Mouse (Mus musculus): Measurements from ENCODE around the gene Elmod3. TPM values are rescaled to one million over a fixed set of nuclear protein-coding genes. Genes with fewer than 3 reads are reported as not detected.

Elmod3 gene
- polyA plus RNA-seq (2014; fragmentation: Nextera tagmentation; extraction: Ambion mirVana), result 16.5 and 17.0 TPM in 2 replicates

DNA sequence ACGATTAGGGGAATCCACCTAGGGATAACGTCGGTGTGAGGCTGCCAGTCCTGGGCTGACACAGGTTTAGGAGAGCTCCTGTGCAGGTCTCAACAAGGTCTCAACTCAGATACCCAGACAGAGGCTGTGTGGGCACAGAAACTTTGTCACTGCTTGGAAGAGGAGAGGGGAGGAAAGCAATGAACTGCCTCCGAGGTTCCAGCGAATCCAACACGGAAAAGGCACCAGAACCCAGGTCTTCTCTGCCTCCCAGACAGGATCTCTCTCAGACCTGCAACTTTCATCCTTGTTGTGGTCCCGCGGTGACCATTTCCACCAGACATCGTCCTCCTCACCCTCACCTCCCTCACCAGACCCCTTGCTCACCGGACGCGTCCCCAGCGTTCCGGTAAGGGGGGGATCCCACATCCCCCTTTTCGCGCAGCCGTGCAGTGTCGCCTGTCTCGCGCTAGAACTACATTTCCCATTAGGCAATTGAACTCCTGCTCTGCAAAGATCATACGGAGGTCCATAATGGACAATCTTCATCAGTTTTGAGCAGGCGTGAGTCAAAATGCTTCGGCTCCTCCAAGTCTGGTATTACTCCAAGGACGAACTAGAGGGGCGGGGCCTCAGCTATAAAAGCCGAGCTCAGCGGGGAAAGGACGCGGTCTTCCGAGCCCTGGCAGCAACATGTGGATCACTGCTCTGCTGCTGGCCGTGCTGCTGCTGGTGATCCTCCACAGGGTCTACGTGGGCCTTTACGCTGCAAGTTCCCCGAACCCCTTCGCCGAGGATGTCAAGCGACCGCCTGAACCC lies at the start of gene Elmod3, which contains the start of gene Retsat:
Elmod3 (minus strand) TSS at position 458 of the 798 bp plus-strand sequence.
Retsat (plus strand) TSS at position 520 of the 798 bp plus-strand sequence.
- Histone ChIP-seq H3K4me1 (ENCODE audit: control insufficient read depth, insufficient read depth, low read length) (peaks cover 4% of the 10 kb centered on the region; the same call in 1 of the 2 replicates), H3K27ac (ENCODE audit: low read depth, low read length) (no peak within 1 kb of the TSS), H3K36me3 (ENCODE audit: control insufficient read depth, insufficient read depth, low read length) (no peaks in the 10 kb centered on the region), H3K27me3 (ENCODE audit: control insufficient read depth, insufficient read depth, low read length) (no peaks in the 10 kb centered on the region), H3K9me3 (ENCODE audit: control insufficient read depth, low read length) (no peaks in the 10 kb centered on the region), H3K4me3 (ENCODE audit: low read depth, low read length) (peak within 1 kb of the TSS; percentile 50), H3K4me2 (ENCODE audit: low read depth) (peak within 1 kb of the TSS; percentile 73), H3K9ac (ENCODE audit: low read length) (peak within 1 kb of the TSS; percentile 64)
- 2% methylated on average over 38 of the region's 38 CpGs for WGBS
- DNase-seq (ENCODE audit: low spot score) (peak; percentile 88), ATAC-seq (ENCODE audit: insufficient read depth, low FRiP score, low TSS enrichment) (peak; percentile 91)

- whole genome bisulfite sequencing, result 67% methylated on average over 10 of the region's 10 CpGs
- Histone ChIP-seq H3K4me3 (ENCODE audit: low read depth, low read length) (no peak overlapping the region), H3K9ac (ENCODE audit: low read length) (no peak overlapping the region), H3K4me1 (ENCODE audit: control insufficient read depth, insufficient read depth, low read length) (no peaks in the 10 kb centered on the region), H3K4me2 (ENCODE audit: low read depth) (no peak overlapping the region), H3K36me3 (ENCODE audit: control insufficient read depth, insufficient read depth, low read length) (no peaks in the 10 kb centered on the region), H3K27me3 (ENCODE audit: control insufficient read depth, insufficient read depth, low read length) (no peaks in the 10 kb centered on the region), H3K9me3 (ENCODE audit: control insufficient read depth, low read length) (no peaks in the 10 kb centered on the region), H3K27ac (ENCODE audit: low read depth, low read length) (no peak overlapping the region)
- ATAC-seq (ENCODE audit: insufficient read depth, low FRiP score, low TSS enrichment), result 0 out of 2 replicates have a peak, but pooled peaks have one; percentile 41
- DNase-seq (ENCODE audit: low spot score), result peak; percentile 73
Measured at GRCm38 (mm10) chr6:72647383-72647820, 49.2 kb upstream of the Elmod3 start.

DNA sequence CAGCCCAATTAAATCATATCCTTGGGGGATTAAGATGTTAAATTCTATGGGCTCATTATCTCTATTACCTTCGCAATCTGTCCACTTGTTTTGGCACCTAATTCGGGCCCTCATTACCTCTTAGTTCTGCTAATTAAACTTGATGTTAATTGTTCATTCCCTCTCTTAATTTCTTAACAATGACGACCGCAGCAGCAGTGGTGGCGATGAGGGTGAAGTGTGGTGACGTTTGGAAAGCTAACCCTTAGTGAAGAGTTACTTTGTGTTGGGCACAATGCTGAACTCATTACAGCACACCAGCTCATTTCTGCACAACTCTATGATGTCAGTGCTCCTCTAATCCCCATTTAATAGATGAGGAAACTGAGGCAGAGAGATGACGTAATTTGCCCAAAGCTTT lies 47.2 kb upstream of the Elmod3 start:
- no peaks in the 10 kb centered on the region for H3K9me3 ChIP-seq (ENCODE audit: control insufficient read depth, low read length)
- no peak overlapping the region for H3K4me3 ChIP-seq (ENCODE audit: low read depth, low read length)
- no peaks in the 10 kb centered on the region for H3K4me1 ChIP-seq (ENCODE audit: control insufficient read depth, insufficient read depth, low read length)
- no peaks in the 10 kb centered on the region for H3K27me3 ChIP-seq (ENCODE audit: control insufficient read depth, insufficient read depth, low read length)
- no peak for DNase-seq (ENCODE audit: low spot score)
- H3K4me2 ChIP-seq (ENCODE audit: low read depth), result no peak overlapping the region
- H3K27ac ChIP-seq (ENCODE audit: low read depth, low read length), result no peak overlapping the region
- WGBS, result 90% methylated on average over 7 of the region's 7 CpGs
- ATAC-seq (ENCODE audit: insufficient read depth, low FRiP score, low TSS enrichment), result no peak
- no peak overlapping the region for H3K9ac ChIP-seq (ENCODE audit: low read length)
- H3K36me3 ChIP-seq (ENCODE audit: control insufficient read depth, insufficient read depth, low read length), result no peaks in the 10 kb centered on the region

DNA sequence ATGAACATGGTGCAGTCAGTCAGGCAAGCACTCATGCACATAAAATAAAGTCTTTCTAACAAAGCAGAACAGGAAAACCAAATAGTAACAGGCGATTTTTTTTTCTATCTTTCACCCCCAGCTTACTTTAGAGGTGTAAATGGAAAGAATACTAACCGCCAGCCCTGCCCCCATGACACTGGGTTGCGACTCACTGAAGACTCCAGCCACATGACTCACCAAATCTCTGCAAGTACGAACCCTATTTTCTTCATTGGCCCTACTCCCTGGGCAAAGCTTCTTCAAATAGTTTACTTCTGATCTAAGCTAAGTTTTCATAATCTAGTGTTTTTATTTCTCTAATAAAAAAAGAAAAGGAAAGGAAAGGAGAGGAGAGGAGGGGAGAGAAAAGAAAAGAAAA lies 46.4 kb upstream of the Elmod3 start:
- Histone ChIP-seq H3K27ac (ENCODE audit: low read depth, low read length) (no peak overlapping the region), H3K27me3 (ENCODE audit: control insufficient read depth, insufficient read depth, low read length) (no peaks in the 10 kb centered on the region), H3K9me3 (ENCODE audit: control insufficient read depth, low read length) (no peaks in the 10 kb centered on the region), H3K4me3 (ENCODE audit: low read depth, low read length) (no peak overlapping the region), H3K4me1 (ENCODE audit: control insufficient read depth, insufficient read depth, low read length) (no peaks in the 10 kb centered on the region), H3K4me2 (ENCODE audit: low read depth) (no peak overlapping the region), H3K36me3 (ENCODE audit: control insufficient read depth, insufficient read depth, low read length) (no peaks in the 10 kb centered on the region), H3K9ac (ENCODE audit: low read length) (no peak overlapping the region)
- ATAC-seq (ENCODE audit: insufficient read depth, low FRiP score, low TSS enrichment), result no peak
- no peak for DNase-seq (ENCODE audit: low spot score)
- 84% methylated on average over 4 of the region's 4 CpGs for WGBS

- Histone ChIP-seq H3K27me3 (ENCODE audit: control insufficient read depth, insufficient read depth, low read length) (no peaks in the 10 kb centered on the region), H3K36me3 (ENCODE audit: control insufficient read depth, insufficient read depth, low read length) (no peaks in the 10 kb centered on the region), H3K9me3 (ENCODE audit: control insufficient read depth, low read length) (no peaks in the 10 kb centered on the region), H3K4me1 (ENCODE audit: control insufficient read depth, insufficient read depth, low read length) (no peaks in the 10 kb centered on the region), H3K9ac (ENCODE audit: low read length) (no peak overlapping the region), H3K4me2 (ENCODE audit: low read depth) (no peak overlapping the region), H3K4me3 (ENCODE audit: low read depth, low read length) (no peak overlapping the region), H3K27ac (ENCODE audit: low read depth, low read length) (no peak overlapping the region)
- WGBS, result 81% methylated on average over 18 of the region's 18 CpGs
- DNase-seq (ENCODE audit: low spot score), result no peak
- no peak for ATAC-seq (ENCODE audit: insufficient read depth, low FRiP score, low TSS enrichment)
Measured at GRCm38 (mm10) chr6:72641218-72641954, 43.2 kb upstream of the Elmod3 start.

GRCm38 (mm10) chr6:72636940-72637339 lies 38.7 kb upstream of the Elmod3 start:
- Histone ChIP-seq H3K4me2 (ENCODE audit: low read depth) (no peak overlapping the region), H3K9me3 (ENCODE audit: control insufficient read depth, low read length) (no peaks in the 10 kb centered on the region), H3K4me1 (ENCODE audit: control insufficient read depth, insufficient read depth, low read length) (no peaks in the 10 kb centered on the region), H3K4me3 (ENCODE audit: low read depth, low read length) (no peak overlapping the region), H3K9ac (ENCODE audit: low read length) (no peak overlapping the region), H3K27ac (ENCODE audit: low read depth, low read length) (no peak overlapping the region), H3K36me3 (ENCODE audit: control insufficient read depth, insufficient read depth, low read length) (no peaks in the 10 kb centered on the region), H3K27me3 (ENCODE audit: control insufficient read depth, insufficient read depth, low read length) (no peaks in the 10 kb centered on the region)
- no peak for DNase-seq (ENCODE audit: low spot score)
- 86% methylated on average over 3 of the region's 3 CpGs for WGBS
- no peak for ATAC-seq (ENCODE audit: insufficient read depth, low FRiP score, low TSS enrichment)

GRCm38 (mm10) chr6:72635760-72636431 lies 37.7 kb upstream of the Elmod3 start:
- 54% methylated on average over 12 of the region's 12 CpGs for WGBS
- Histone ChIP-seq H3K4me3 (ENCODE audit: low read depth, low read length) (no peak overlapping the region), H3K36me3 (ENCODE audit: control insufficient read depth, insufficient read depth, low read length) (no peaks in the 10 kb centered on the region), H3K27ac (ENCODE audit: low read depth, low read length) (no peak overlapping the region), H3K9me3 (ENCODE audit: control insufficient read depth, low read length) (no peaks in the 10 kb centered on the region), H3K4me2 (ENCODE audit: low read depth) (no peak overlapping the region), H3K9ac (ENCODE audit: low read length) (no peak overlapping the region), H3K27me3 (ENCODE audit: control insufficient read depth, insufficient read depth, low read length) (no peaks in the 10 kb centered on the region), H3K4me1 (ENCODE audit: control insufficient read depth, insufficient read depth, low read length) (no peaks in the 10 kb centered on the region)
- ATAC-seq (ENCODE audit: insufficient read depth, low FRiP score, low TSS enrichment), result peak; percentile 60
- DNase-seq (ENCODE audit: low spot score), result peak; percentile 63

DNA sequence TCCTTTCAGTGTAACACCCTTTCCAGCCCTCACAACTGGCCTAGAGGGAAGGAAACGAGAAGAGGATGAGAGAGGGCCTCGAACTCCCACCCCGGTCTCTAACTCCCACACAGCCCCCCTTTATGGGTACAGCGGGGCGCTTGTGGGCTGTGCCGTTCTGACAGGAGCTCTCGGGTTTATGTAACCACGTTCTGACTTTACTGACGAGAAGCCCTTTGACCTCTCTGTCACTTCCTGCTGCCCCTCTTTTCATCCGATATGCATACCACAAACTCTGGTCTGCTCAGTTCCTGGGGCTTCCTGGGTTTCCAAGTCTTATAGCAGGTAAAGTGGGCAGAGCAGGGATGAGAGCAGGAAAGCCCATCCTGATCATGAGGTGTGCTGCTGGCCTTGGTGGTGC lies 36.1 kb upstream of the Elmod3 start:
- H3K9ac ChIP-seq (ENCODE audit: low read length), result no peak overlapping the region
- no peak for ATAC-seq (ENCODE audit: insufficient read depth, low FRiP score, low TSS enrichment)
- no peaks in the 10 kb centered on the region for H3K4me1 ChIP-seq (ENCODE audit: control insufficient read depth, insufficient read depth, low read length)
- H3K27ac ChIP-seq (ENCODE audit: low read depth, low read length), result no peak overlapping the region
- H3K9me3 ChIP-seq (ENCODE audit: control insufficient read depth, low read length), result no peaks in the 10 kb centered on the region
- 87% methylated on average over 10 of the region's 10 CpGs for WGBS
- no peak for DNase-seq (ENCODE audit: low spot score)
- no peaks in the 10 kb centered on the region for H3K36me3 ChIP-seq (ENCODE audit: control insufficient read depth, insufficient read depth, low read length)
- no peak overlapping the region for H3K4me2 ChIP-seq (ENCODE audit: low read depth)
- no peak overlapping the region for H3K4me3 ChIP-seq (ENCODE audit: low read depth, low read length)
- H3K27me3 ChIP-seq (ENCODE audit: control insufficient read depth, insufficient read depth, low read length), result no peaks in the 10 kb centered on the region

All from neural tube, embryonic 11.5 days (tissue).